23 mouse cellular contexts compared by ENCODE assay signal in the genomic region with DNA sequence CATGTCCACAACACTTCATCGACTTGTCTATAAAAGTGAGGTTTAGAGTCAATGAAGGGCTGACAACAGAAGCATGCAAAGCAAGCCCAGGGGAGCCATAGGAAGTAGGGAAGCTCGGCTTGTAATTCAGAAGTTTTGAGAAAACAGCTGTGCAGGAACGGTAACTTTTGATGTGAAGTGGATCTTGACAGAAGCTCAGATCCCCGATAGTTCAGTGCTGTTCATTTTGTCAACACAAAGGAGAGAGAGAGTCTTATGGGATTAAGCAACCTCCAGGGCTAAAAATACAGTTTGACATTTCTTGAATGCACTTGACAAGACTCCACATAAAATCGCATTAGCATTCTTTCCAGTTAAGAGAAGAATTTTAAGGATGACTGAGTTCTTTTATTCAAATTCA.
DNase-seq lines count a peak whose midpoint lies in the region; ATAC-seq lines count a peak whose summit lies in the region.
"Had no signal": no experiment of that assay in that cellular context is flagged by ENCODE, and none has a peak within 500 bp of the region (broad histone marks: within the 10 kb centered on the region; RNA-seq: fewer than 3 reads in every experiment).

No protein-coding gene starts in this region.

- no peak overlapping the region for H3K9ac ChIP-seq in forebrain, embryonic 16.5 days (replicated peaks; ENCODE audit: low read depth, low read length)
- H3K9ac ChIP-seq in forebrain, embryonic 13.5 days = no peak overlapping the region
- H3K9ac ChIP-seq in midbrain, embryonic 11.5 days (ENCODE audit: low read length) = no peak overlapping the region
- no peak overlapping the region for H3K9ac ChIP-seq in embryonic facial prominence, embryonic 14.5 days (ENCODE audit: low read depth, low read length)
- no peak overlapping the region for H3K9ac ChIP-seq in intestine, embryonic 15.5 days
- H3K9ac ChIP-seq: hindbrain, embryonic 14.5 days; limb, embryonic 12.5 days; liver, embryonic 15.5 days; lung, embryonic 14.5 days; neural tube, embryonic 12.5 days had no signal

- WGBS in forebrain, embryonic 16.5 days = 29% methylated on average over 5 of the region's 5 CpGs
- 32% methylated on average over 5 of the region's 5 CpGs for WGBS in forebrain, embryonic 13.5 days
- 35% methylated on average over 5 of the region's 5 CpGs for WGBS in midbrain, embryonic 11.5 days
- WGBS in midbrain, embryonic 10.5 days = 58% methylated on average over 5 of the region's 5 CpGs
- 40% methylated on average over 5 of the region's 5 CpGs for WGBS in embryonic facial prominence, embryonic 14.5 days
- WGBS in intestine, embryonic 15.5 days = 58% methylated on average over 5 of the region's 5 CpGs

- H3K27me3 ChIP-seq in forebrain, embryonic 16.5 days (replicated peaks; ENCODE audit: control insufficient read depth, insufficient read depth, low read length) = no peaks in the 10 kb centered on the region
- H3K27me3 ChIP-seq in forebrain, embryonic 13.5 days = no peaks in the 10 kb centered on the region
- no peaks in the 10 kb centered on the region for H3K27me3 ChIP-seq in midbrain, embryonic 11.5 days (ENCODE audit: control insufficient read depth, insufficient read depth, low read length)
- no peaks in the 10 kb centered on the region for H3K27me3 ChIP-seq in midbrain, embryonic 10.5 days (ENCODE audit: low read depth, poor library complexity, severe bottlenecking)
- H3K27me3 ChIP-seq in embryonic facial prominence, embryonic 14.5 days (replicated peaks; ENCODE audit: control insufficient read depth, insufficient read depth, low read length) = no peaks in the 10 kb centered on the region
- H3K27me3 ChIP-seq in intestine, embryonic 15.5 days (replicated peaks) = no peaks in the 10 kb centered on the region
- H3K27me3 ChIP-seq: liver, embryonic 15.5 days; neural tube, embryonic 12.5 days had no signal

- no peak overlapping the region for H3K4me2 ChIP-seq in forebrain, embryonic 16.5 days (ENCODE audit: low read length)
- H3K4me2 ChIP-seq in forebrain, embryonic 13.5 days = no peak overlapping the region
- H3K4me2 ChIP-seq in midbrain, embryonic 11.5 days = no peak overlapping the region
- H3K4me2 ChIP-seq in embryonic facial prominence, embryonic 14.5 days (ENCODE audit: low read depth, low read length) = no peak overlapping the region
- no peak overlapping the region for H3K4me2 ChIP-seq in intestine, embryonic 15.5 days (replicated peaks)
- H3K4me2 ChIP-seq: hindbrain, embryonic 14.5 days; limb, embryonic 12.5 days; liver, embryonic 15.5 days; lung, embryonic 14.5 days; neural tube, embryonic 12.5 days had no signal

- no peak overlapping the region for H3K27ac ChIP-seq in forebrain, embryonic 16.5 days (ENCODE audit: low read length)
- H3K27ac ChIP-seq in forebrain, embryonic 13.5 days = no peak overlapping the region
- no peak overlapping the region for H3K27ac ChIP-seq in midbrain, embryonic 11.5 days (ENCODE audit: low read depth, low read length)
- H3K27ac ChIP-seq in midbrain, embryonic 10.5 days (replicated peaks) = no peak overlapping the region
- no peak overlapping the region for H3K27ac ChIP-seq in embryonic facial prominence, embryonic 14.5 days (replicated peaks; ENCODE audit: low read depth, low read length)
- H3K27ac ChIP-seq in intestine, embryonic 15.5 days = no peak overlapping the region
- H3K27ac ChIP-seq: heart, embryonic 10.5 days; hindbrain, embryonic 14.5 days; left cerebral cortex, adult 2 months; limb, embryonic 12.5 days; liver, embryonic 15.5 days; neural tube, embryonic 12.5 days had no signal

- H3K4me3 ChIP-seq in forebrain, embryonic 16.5 days (replicated peaks; ENCODE audit: low read length) = no peak overlapping the region
- H3K4me3 ChIP-seq in forebrain, embryonic 13.5 days = no peak overlapping the region
- no peak overlapping the region for H3K4me3 ChIP-seq in midbrain, embryonic 11.5 days (ENCODE audit: low read depth, low read length)
- H3K4me3 ChIP-seq in midbrain, embryonic 10.5 days = no peak overlapping the region
- H3K4me3 ChIP-seq in embryonic facial prominence, embryonic 14.5 days (ENCODE audit: low read depth, low read length) = no peak overlapping the region
- no peak overlapping the region for H3K4me3 ChIP-seq in intestine, embryonic 15.5 days (replicated peaks)
- H3K4me3 ChIP-seq: heart, embryonic 10.5 days; left cerebral cortex, adult 2 months; limb, embryonic 12.5 days; liver, embryonic 15.5 days; myocyte; neural tube, embryonic 12.5 days had no signal

- ATAC-seq in forebrain, embryonic 16.5 days = 0 out of 2 replicates have a peak, but pooled peaks have one; percentile 43
- ATAC-seq in forebrain, embryonic 13.5 days = no peak
- peak; percentile 55; the same call in 1 of the 2 replicates for ATAC-seq in midbrain, embryonic 11.5 days (ENCODE audit: low FRiP score)
- ATAC-seq in embryonic facial prominence, embryonic 14.5 days (ENCODE audit: low read depth) = peak; percentile 30; the same call in 1 of the 2 replicates
- no peak for ATAC-seq in intestine, embryonic 15.5 days

- H3K4me1 ChIP-seq in forebrain, embryonic 16.5 days (replicated peaks; ENCODE audit: control insufficient read depth, insufficient read depth, low read length) = no peaks in the 10 kb centered on the region
- peaks cover 10% of the 10 kb centered on the region for H3K4me1 ChIP-seq in forebrain, embryonic 13.5 days
- 0 out of 2 replicates have a peak, but pooled peaks cover 5% of the 10 kb centered on the region for H3K4me1 ChIP-seq in midbrain, embryonic 11.5 days (ENCODE audit: control insufficient read depth, insufficient read depth, low read length)
- peaks cover 13% of the 10 kb centered on the region for H3K4me1 ChIP-seq in midbrain, embryonic 10.5 days
- H3K4me1 ChIP-seq in embryonic facial prominence, embryonic 14.5 days (ENCODE audit: control insufficient read depth, insufficient read depth, low read length) = no peaks in the 10 kb centered on the region
- no peaks in the 10 kb centered on the region for H3K4me1 ChIP-seq in intestine, embryonic 15.5 days (replicated peaks)
- H3K4me1 ChIP-seq: heart, embryonic 10.5 days; limb, embryonic 12.5 days; liver, embryonic 15.5 days; neural tube, embryonic 12.5 days had no signal

- no peak for DNase-seq in midbrain, embryonic 11.5 days (ENCODE audit: low spot score, missing footprints)
- no peak for DNase-seq in midbrain, embryonic 10.5 days (ENCODE audit: low spot score)
- peak; percentile 63 for DNase-seq in embryonic facial prominence, embryonic 14.5 days (ENCODE audit: low spot score)
- DNase-seq in retina, embryonic 14.5 days (ENCODE audit: low spot score) = peak; percentile 28
- no peak for DNase-seq in gastrocnemius, postnatal 4 days (ENCODE audit: low spot score in 2 of 2)
- DNase-seq: adrenal gland, postnatal 36 days; B cell, adult 2 months; gastrocnemius, postnatal 36 days; heart, postnatal 4 days; kidney, adult 11 months; kidney, postnatal 14 days; lung, embryonic 14.5 days; lung, postnatal 14 days had no signal

- no peaks in the 10 kb centered on the region for H3K36me3 ChIP-seq in forebrain, embryonic 16.5 days (ENCODE audit: control insufficient read depth, insufficient read depth)
- no peaks in the 10 kb centered on the region for H3K36me3 ChIP-seq in forebrain, embryonic 13.5 days (ENCODE audit: poor library complexity, severe bottlenecking)
- H3K36me3 ChIP-seq in midbrain, embryonic 11.5 days (ENCODE audit: control insufficient read depth, insufficient read depth, low read length) = no peaks in the 10 kb centered on the region
- no peaks in the 10 kb centered on the region for H3K36me3 ChIP-seq in midbrain, embryonic 10.5 days
- H3K36me3 ChIP-seq in embryonic facial prominence, embryonic 14.5 days (ENCODE audit: control insufficient read depth, insufficient read depth, low read length) = no peaks in the 10 kb centered on the region
- no peaks in the 10 kb centered on the region for H3K36me3 ChIP-seq in intestine, embryonic 15.5 days
- H3K36me3 ChIP-seq: heart, embryonic 10.5 days; limb, embryonic 12.5 days; liver, embryonic 15.5 days; neural tube, embryonic 12.5 days had no signal

- H3K9me3 ChIP-seq in forebrain, embryonic 16.5 days (ENCODE audit: control insufficient read depth, low read length) = no peaks in the 10 kb centered on the region
- H3K9me3 ChIP-seq in forebrain, embryonic 13.5 days (replicated peaks) = no peaks in the 10 kb centered on the region
- H3K9me3 ChIP-seq in midbrain, embryonic 11.5 days (ENCODE audit: control insufficient read depth, low read length) = no peaks in the 10 kb centered on the region
- H3K9me3 ChIP-seq in midbrain, embryonic 10.5 days (replicated peaks) = no peaks in the 10 kb centered on the region
- no peaks in the 10 kb centered on the region for H3K9me3 ChIP-seq in embryonic facial prominence, embryonic 14.5 days (ENCODE audit: control insufficient read depth, low read length)
- no peaks in the 10 kb centered on the region for H3K9me3 ChIP-seq in intestine, embryonic 15.5 days
- H3K9me3 ChIP-seq: heart, embryonic 10.5 days; limb, embryonic 12.5 days; liver, embryonic 15.5 days; neural tube, embryonic 12.5 days had no signal

Comparison
In these comparisons a context has a peak if more than half of its experiments do, and no peak if none do; other contexts are left out.
1. ATAC-seq: peak in forebrain, embryonic 16.5 days (single experiment), midbrain, embryonic 11.5 days (single experiment) and embryonic facial prominence, embryonic 14.5 days (single experiment); none in forebrain, embryonic 13.5 days (single experiment) and intestine, embryonic 15.5 days (single experiment).
2. DNase-seq: peak in embryonic facial prominence, embryonic 14.5 days (single experiment) and retina, embryonic 14.5 days (single experiment); none in midbrain, embryonic 11.5 days (single experiment), midbrain, embryonic 10.5 days (single experiment) and gastrocnemius, postnatal 4 days (0 of 2).